Mouse (Mus musculus): ENCODE results near the gene Med17. TPM values are rescaled to one million over a fixed set of nuclear protein-coding genes. Genes with fewer than 3 reads are reported as not detected.

The Med17 gene
- polyA plus RNA-seq, 1 experiment from 2014 or later, result 37.3 TPM

DNA sequence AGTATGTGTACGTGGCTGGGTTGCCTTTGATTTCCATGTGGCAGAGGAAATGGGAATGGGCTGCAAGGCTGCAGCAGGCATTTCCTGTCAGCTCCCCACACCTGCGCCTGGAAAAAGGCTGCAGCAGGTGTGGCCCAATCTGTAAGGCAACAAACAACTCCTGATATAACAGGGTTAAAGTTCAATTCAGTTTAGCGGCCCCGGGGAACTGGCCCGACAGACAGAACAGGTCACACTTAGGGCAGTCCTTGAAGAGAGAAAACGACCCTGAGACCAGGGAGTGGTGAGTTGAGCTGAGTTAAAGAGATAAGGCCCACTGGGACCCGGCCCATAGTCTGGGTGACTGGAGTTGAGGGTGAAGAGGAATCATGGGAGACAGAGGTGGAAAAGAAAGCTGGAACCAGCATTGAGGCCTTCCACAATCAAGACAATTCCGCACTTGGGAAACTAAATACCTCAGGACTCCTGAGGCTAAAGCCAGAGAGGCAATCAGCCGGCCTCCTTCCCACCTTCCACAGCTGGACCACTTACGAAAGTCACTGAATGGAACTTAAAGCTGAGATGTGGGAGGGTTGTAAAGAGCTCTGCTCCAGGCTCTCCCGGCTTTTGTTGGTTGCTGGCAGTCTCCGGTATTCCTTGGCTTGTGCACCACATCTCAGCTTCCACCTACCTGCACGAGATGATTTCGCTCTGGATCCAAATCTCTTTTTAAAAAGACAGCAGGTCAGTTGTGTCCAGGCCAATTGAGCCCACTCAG lies 34.2 kb downstream of the Med17 start:
- no peak overlapping the region for H3K9ac ChIP-seq (ENCODE audit: low read depth, low read length)
- no peak overlapping the region for H3K4me2 ChIP-seq (replicated peaks; ENCODE audit: low read depth, low read length)
- H3K36me3 ChIP-seq (ENCODE audit: control insufficient read depth, insufficient read depth, low read length), result no peaks in the 10 kb centered on the region
- H3K27me3 ChIP-seq (ENCODE audit: control insufficient read depth, insufficient read depth, low read length), result no peaks in the 10 kb centered on the region
- WGBS, result 82% methylated on average over 14 of the region's 14 CpGs
- no peak for ATAC-seq (ENCODE audit: low FRiP score)
- no peaks in the 10 kb centered on the region for H3K4me1 ChIP-seq (replicated peaks; ENCODE audit: control insufficient read depth, insufficient read depth, low read length)
- H3K27ac ChIP-seq (ENCODE audit: low read depth, low read length), result no peak overlapping the region
- H3K9me3 ChIP-seq (ENCODE audit: control insufficient read depth, low read length), result no peaks in the 10 kb centered on the region
- no peak overlapping the region for H3K4me3 ChIP-seq (ENCODE audit: low read depth, low read length)
- no peak for DNase-seq (ENCODE audit: low spot score)

DNA sequence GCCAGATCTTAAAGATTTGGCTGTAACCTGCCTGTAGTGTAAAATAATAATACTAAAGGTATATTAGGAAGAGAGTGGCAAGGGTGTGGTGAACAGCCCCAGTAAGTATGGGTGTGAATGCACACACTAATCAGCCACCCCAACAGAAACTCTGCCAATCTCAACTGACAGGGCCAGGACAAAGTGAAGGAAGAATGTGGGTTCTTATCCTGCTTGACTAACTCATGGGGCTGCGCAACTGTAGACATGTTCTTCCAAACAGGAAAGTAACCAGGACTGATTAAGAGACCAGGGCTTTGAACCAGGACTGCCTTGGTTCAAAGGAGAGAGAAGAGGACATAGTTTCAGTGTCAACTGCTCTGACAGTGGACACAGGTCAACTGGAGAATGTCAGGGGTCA lies 37.6 kb downstream of the Med17 start:
- Histone ChIP-seq H3K4me2 (replicated peaks; ENCODE audit: low read depth, low read length) (no peak overlapping the region), H3K36me3 (ENCODE audit: control insufficient read depth, insufficient read depth, low read length) (no peaks in the 10 kb centered on the region), H3K27ac (ENCODE audit: low read depth, low read length) (no peak overlapping the region), H3K27me3 (ENCODE audit: control insufficient read depth, insufficient read depth, low read length) (no peaks in the 10 kb centered on the region; the same call in 1 of the 2 replicates), H3K9me3 (ENCODE audit: control insufficient read depth, low read length) (no peaks in the 10 kb centered on the region), H3K4me1 (replicated peaks; ENCODE audit: control insufficient read depth, insufficient read depth, low read length) (no peaks in the 10 kb centered on the region), H3K9ac (ENCODE audit: low read depth, low read length) (no peak overlapping the region), H3K4me3 (ENCODE audit: low read depth, low read length) (no peak overlapping the region)
- ATAC-seq (ENCODE audit: low FRiP score), result no peak
- WGBS, result 96% methylated on average over 1 of the region's 1 CpGs
- no peak for DNase-seq (ENCODE audit: low spot score)

DNA sequence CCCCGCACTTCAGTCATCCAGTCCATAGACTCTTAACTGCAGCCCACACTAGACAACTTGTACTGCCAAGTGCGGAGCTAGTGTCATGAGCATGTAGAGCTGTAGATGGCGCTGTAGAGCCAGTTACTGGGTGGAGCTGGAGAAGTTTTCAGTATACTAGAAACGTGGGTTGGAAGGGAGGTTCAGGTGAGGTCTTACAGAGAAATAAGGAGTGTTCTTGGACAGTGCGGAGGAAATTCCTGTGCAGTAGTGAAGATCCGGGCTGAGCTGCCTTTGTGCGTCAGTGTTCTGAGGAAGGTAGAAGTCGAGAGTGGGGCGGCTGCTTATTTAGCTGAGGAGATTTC lies 38.2 kb downstream of the Med17 start:
- Histone ChIP-seq H3K27me3 (ENCODE audit: control insufficient read depth, insufficient read depth, low read length) (no peaks in the 10 kb centered on the region; the same call in 1 of the 2 replicates), H3K4me3 (ENCODE audit: low read depth, low read length) (no peak overlapping the region), H3K4me1 (replicated peaks; ENCODE audit: control insufficient read depth, insufficient read depth, low read length) (no peaks in the 10 kb centered on the region), H3K27ac (ENCODE audit: low read depth, low read length) (no peak overlapping the region), H3K9ac (ENCODE audit: low read depth, low read length) (no peak overlapping the region), H3K36me3 (ENCODE audit: control insufficient read depth, insufficient read depth, low read length) (no peaks in the 10 kb centered on the region), H3K9me3 (ENCODE audit: control insufficient read depth, low read length) (no peaks in the 10 kb centered on the region), H3K4me2 (replicated peaks; ENCODE audit: low read depth, low read length) (no peak overlapping the region)
- 49% methylated on average over 9 of the region's 9 CpGs for WGBS
- DNase-seq (ENCODE audit: low spot score) (peak; percentile 75), ATAC-seq (ENCODE audit: low FRiP score) (no peak)

DNA sequence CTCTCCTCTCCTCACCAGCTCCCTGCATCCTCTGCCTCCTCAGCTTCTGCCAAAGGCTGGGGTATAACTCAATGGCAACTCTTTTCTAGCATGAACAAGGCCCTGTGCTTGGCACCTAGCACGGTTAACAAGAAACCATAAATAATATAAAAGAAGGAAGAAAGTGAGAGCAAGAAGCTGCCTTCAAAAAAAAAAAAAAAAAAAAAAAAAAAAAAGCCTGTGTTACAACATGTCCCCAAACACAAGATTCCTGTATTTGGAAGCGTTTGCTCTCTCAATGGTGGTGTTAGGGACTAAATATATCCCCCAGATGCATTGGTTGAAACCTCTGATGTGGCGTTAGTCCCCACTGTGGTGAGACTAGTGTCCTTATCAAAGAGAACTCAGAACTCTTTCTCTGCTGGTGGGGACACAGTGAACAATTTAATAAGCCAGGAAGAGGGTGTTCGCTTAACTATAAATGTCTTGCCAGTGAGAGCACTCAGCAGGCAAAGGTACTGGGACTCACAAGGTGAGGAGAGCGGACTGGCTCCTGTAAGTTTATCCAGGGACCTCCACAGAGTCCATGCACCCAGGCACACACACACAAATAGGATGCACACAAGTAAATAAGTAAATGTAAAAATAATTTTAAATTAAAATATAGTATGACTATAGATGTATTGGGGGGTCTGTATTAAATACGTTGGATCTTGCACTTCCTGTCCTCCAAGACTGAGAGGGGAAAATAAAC lies 38.7 kb downstream of the Med17 start:
- H3K27me3 ChIP-seq (ENCODE audit: control insufficient read depth, insufficient read depth, low read length), result no peaks in the 10 kb centered on the region; the same call in 1 of the 2 replicates
- no peak overlapping the region for H3K9ac ChIP-seq (ENCODE audit: low read depth, low read length)
- H3K4me1 ChIP-seq (replicated peaks; ENCODE audit: control insufficient read depth, insufficient read depth, low read length), result no peaks in the 10 kb centered on the region
- no peaks in the 10 kb centered on the region for H3K36me3 ChIP-seq (ENCODE audit: control insufficient read depth, insufficient read depth, low read length)
- H3K4me3 ChIP-seq (ENCODE audit: low read depth, low read length), result no peak overlapping the region
- DNase-seq (ENCODE audit: low spot score), result no peak
- ATAC-seq (ENCODE audit: low FRiP score), result no peak
- WGBS, result 78% methylated on average over 6 of the region's 6 CpGs
- H3K27ac ChIP-seq (ENCODE audit: low read depth, low read length), result no peak overlapping the region
- H3K9me3 ChIP-seq (ENCODE audit: control insufficient read depth, low read length), result no peaks in the 10 kb centered on the region
- H3K4me2 ChIP-seq (replicated peaks; ENCODE audit: low read depth, low read length), result no peak overlapping the region

DNA sequence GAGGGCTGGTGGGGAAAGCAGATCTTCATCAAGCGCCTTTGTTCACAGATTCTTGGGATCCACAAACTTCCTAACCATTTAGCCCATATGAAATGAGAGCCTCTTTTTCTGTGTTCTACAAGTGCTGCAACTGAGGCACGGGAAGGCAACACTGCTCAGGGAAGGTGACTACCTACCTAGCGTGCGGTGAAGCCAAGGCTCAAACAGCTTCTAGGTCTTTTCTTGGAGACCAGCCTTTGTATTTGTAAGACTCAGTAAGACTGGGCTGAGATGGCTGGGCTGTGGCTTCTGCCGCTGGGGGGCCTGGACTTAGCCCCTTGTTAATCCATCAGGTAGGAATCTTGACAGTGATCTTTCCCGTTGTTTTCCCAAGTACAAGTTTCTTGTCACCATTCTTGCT lies 39.7 kb downstream of the Med17 start:
- Histone ChIP-seq H3K36me3 (ENCODE audit: control insufficient read depth, insufficient read depth, low read length) (no peaks in the 10 kb centered on the region), H3K27me3 (ENCODE audit: control insufficient read depth, insufficient read depth, low read length) (no peaks in the 10 kb centered on the region; the same call in 1 of the 2 replicates), H3K27ac (ENCODE audit: low read depth, low read length) (no peak overlapping the region), H3K4me1 (replicated peaks; ENCODE audit: control insufficient read depth, insufficient read depth, low read length) (no peaks in the 10 kb centered on the region), H3K4me2 (replicated peaks; ENCODE audit: low read depth, low read length) (no peak overlapping the region), H3K9me3 (ENCODE audit: control insufficient read depth, low read length) (no peaks in the 10 kb centered on the region), H3K4me3 (ENCODE audit: low read depth, low read length) (no peak overlapping the region), H3K9ac (ENCODE audit: low read depth, low read length) (no peak overlapping the region)
- WGBS, result 93% methylated on average over 6 of the region's 6 CpGs
- no peak for DNase-seq (ENCODE audit: low spot score)
- ATAC-seq (ENCODE audit: low FRiP score), result no peak

DNA sequence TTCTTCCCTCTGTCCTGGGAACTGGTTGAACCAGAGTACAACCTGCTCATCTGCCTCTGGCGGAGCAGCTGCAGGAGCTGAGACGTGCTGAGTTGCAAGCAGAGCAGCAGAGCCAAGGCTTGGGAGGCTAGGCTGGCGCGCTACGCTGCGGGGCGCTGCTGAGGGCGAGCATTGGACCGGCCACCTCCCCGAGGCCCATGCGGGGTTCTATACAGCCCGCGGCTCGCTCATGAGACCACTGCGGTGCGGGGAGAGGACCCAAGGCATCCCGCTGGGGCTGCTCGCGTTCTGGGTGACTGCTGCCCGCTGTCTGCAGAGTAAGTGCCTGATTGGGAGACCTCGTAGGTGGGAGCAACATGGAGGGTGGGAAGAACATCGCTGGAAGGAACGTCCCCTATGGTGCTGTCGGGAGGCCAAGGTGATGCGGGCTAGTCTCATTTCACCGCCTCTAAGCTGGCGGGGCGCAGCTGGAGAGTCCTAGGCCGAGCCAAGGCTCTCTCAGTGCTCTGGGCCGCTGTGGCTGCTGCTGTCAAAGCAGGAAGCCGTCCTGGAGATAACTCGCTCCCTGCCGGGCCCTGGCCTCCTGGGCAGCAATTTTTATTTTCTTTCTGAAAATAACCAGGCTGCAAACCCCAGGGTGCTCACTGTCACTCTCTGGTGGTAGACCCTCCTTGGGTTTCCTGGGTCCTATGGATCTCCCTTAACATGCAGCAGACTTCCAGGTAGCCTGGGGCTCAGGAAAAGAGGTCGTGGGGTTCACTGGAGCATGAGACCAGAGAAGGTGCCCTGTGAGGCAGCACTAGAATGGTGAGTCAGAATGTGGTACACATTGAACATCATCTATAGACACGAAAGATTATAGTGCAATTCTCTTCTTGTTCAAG lies 40.4 kb downstream of the Med17 start, which contains the start of gene Vstm5:
Gene Vstm5, plus strand, starts transcription at position 4 of the 884 bp plus-strand sequence.
- H3K9ac ChIP-seq (ENCODE audit: low read depth, low read length), result peak within 1 kb of the TSS; percentile 55
- DNase-seq (ENCODE audit: low spot score), result peak; percentile 67

DNA sequence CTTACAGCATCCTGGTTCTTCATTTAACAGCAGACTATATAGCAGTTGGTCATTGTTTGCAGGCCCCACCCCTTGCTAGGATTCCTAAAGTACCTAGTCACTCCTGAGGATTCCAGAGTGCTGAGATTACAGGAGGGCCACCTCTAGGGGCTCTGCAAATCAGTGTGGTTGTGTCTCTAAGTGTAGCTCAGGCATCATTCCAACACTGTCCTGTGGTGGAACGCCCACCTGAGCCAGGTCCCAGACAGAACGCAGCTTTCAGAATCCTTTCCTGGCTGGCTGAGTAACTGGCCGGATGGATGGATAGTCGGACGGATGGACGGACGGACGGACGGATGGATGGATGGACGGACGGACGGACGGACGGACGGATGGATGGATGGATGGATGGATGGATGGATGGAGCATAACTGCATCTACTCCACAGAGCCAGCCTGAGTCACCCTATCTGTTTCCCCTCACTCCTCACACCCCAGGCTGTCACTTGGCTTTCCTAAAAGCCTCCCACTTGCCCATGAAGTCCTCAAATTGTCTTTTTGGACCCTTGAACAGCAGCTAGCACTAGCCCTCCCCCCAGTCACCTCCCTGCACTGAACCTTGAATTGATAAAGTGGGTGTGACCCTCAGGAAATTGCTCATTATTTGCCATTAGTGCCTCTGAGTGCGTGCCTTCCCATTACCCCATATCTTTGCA lies 41.3 kb downstream of the Med17 start:
- DNase-seq (ENCODE audit: low spot score), result no peak

More for the DNA sequence above, 40.4 kb downstream of the Med17 start, which contains the start of gene Vstm5:
- ATAC-seq (ENCODE audit: low FRiP score), result peak; percentile 91
- WGBS, result 6% methylated on average over 35 of the region's 35 CpGs
- H3K36me3 ChIP-seq (ENCODE audit: control insufficient read depth, insufficient read depth, low read length), result no peaks in the 10 kb centered on the region
- H3K4me1 ChIP-seq (replicated peaks; ENCODE audit: control insufficient read depth, insufficient read depth, low read length), result no peaks in the 10 kb centered on the region
- H3K9me3 ChIP-seq (ENCODE audit: control insufficient read depth, low read length), result no peaks in the 10 kb centered on the region
- no peak within 1 kb of the TSS for H3K27ac ChIP-seq (ENCODE audit: low read depth, low read length)
- no peaks in the 10 kb centered on the region; the same call in 1 of the 2 replicates for H3K27me3 ChIP-seq (ENCODE audit: control insufficient read depth, insufficient read depth, low read length)
- H3K4me2 ChIP-seq (replicated peaks; ENCODE audit: low read depth, low read length), result peak within 1 kb of the TSS; percentile 74
- H3K4me3 ChIP-seq (ENCODE audit: low read depth, low read length), result peak within 1 kb of the TSS; percentile 41

More for the DNA sequence above, 41.3 kb downstream of the Med17 start:
- H3K4me3 ChIP-seq (ENCODE audit: low read depth, low read length), result peak overlapping the region; percentile 41
- no peaks in the 10 kb centered on the region; the same call in 1 of the 2 replicates for H3K27me3 ChIP-seq (ENCODE audit: control insufficient read depth, insufficient read depth, low read length)
- H3K27ac ChIP-seq (ENCODE audit: low read depth, low read length), result no peak overlapping the region
- H3K4me2 ChIP-seq (replicated peaks; ENCODE audit: low read depth, low read length), result peak overlapping the region; percentile 74
- H3K9me3 ChIP-seq (ENCODE audit: control insufficient read depth, low read length), result no peaks in the 10 kb centered on the region
- peak overlapping the region; percentile 55; the same call in 1 of the 2 replicates for H3K9ac ChIP-seq (ENCODE audit: low read depth, low read length)
- WGBS, result 64% methylated on average over 16 of the region's 16 CpGs
- H3K4me1 ChIP-seq (replicated peaks; ENCODE audit: control insufficient read depth, insufficient read depth, low read length), result no peaks in the 10 kb centered on the region
- H3K36me3 ChIP-seq (ENCODE audit: control insufficient read depth, insufficient read depth, low read length), result no peaks in the 10 kb centered on the region
- ATAC-seq (ENCODE audit: low FRiP score), result no peak; the same call in 1 of the 2 replicates
